Mouse (Mus musculus): Measurements from ENCODE around the gene Gba. TPM values are rescaled to one million over a fixed set of nuclear protein-coding genes. Genes with fewer than 3 reads are reported as not detected.
A peak's percentile ranks its signal among the peaks of the same experiment; 100 is the strongest.

Gba gene
- polyA plus RNA-seq, 1 experiment from 2014 or later, result 47.9 TPM

DNA sequence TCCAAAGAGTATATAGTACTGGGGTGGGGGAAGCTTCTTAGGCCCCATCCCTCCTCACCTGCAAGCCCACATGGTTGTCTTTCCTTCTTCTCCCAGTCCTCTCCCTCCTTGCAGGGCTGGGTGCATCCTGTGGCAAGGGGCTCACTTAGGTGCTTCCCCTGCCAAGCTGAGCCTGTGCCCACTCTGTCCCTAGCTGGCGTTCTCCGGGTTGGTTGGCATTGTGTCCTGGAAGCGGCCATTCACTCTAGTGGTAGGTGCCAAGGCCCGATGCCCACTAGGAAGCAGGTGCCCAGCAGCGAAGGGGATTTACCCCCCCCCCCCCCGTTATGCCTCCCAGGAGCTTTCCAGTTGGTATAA, 18.8 kb upstream of the Gba start:
- peak overlapping the region; percentile 97 for H3K4me2 ChIP-seq
- peak overlapping the region; percentile 94 for H3K9ac ChIP-seq (replicated peaks)
- H3K27ac ChIP-seq (replicated peaks), result peak overlapping the region; percentile 95
- 58% methylated on average over 6 of the region's 6 CpGs for WGBS
- H3K9me3 ChIP-seq (replicated peaks), result no peaks in the 10 kb centered on the region
- peaks cover 37% of the 10 kb centered on the region for H3K4me1 ChIP-seq
- peak overlapping the region; percentile 62 for H3K4me3 ChIP-seq (replicated peaks)
- H3K27me3 ChIP-seq (replicated peaks), result no peaks in the 10 kb centered on the region
- peaks cover 53% of the 10 kb centered on the region for H3K36me3 ChIP-seq
- ATAC-seq (ENCODE audit: low FRiP score), result no peak; the same call in 1 of the 2 replicates

DNA sequence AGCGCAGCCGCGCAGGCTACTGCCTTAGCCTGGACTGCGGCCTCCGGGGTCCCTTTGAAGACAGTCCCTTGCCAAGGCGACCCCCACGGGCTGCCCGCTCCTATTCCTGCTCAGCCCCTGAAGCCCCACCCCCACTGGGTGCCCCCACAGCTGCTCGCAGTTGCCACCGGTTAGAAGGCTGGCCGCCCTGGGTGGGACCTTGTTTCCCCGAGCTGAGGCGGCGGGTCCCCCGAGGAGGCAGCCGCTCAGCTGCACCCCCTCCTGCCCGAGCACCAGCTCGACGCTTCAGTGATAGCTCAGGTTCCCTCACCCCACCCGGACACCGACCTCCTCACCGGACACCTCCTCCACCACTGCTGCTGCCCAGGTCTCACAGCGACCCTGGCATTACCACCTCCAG, 15.5 kb upstream of the Gba start:
- 50% methylated on average over 23 of the region's 23 CpGs for WGBS
- no peak overlapping the region for H3K9ac ChIP-seq (replicated peaks)
- no peak overlapping the region for H3K4me2 ChIP-seq
- H3K9me3 ChIP-seq (replicated peaks), result no peaks in the 10 kb centered on the region
- peaks cover 22% of the 10 kb centered on the region for H3K36me3 ChIP-seq
- H3K4me3 ChIP-seq (replicated peaks), result no peak overlapping the region
- no peak overlapping the region for H3K27ac ChIP-seq (replicated peaks)
- H3K27me3 ChIP-seq (replicated peaks), result no peaks in the 10 kb centered on the region
- peaks cover 30% of the 10 kb centered on the region for H3K4me1 ChIP-seq
- no peak for ATAC-seq (ENCODE audit: low FRiP score)

DNA sequence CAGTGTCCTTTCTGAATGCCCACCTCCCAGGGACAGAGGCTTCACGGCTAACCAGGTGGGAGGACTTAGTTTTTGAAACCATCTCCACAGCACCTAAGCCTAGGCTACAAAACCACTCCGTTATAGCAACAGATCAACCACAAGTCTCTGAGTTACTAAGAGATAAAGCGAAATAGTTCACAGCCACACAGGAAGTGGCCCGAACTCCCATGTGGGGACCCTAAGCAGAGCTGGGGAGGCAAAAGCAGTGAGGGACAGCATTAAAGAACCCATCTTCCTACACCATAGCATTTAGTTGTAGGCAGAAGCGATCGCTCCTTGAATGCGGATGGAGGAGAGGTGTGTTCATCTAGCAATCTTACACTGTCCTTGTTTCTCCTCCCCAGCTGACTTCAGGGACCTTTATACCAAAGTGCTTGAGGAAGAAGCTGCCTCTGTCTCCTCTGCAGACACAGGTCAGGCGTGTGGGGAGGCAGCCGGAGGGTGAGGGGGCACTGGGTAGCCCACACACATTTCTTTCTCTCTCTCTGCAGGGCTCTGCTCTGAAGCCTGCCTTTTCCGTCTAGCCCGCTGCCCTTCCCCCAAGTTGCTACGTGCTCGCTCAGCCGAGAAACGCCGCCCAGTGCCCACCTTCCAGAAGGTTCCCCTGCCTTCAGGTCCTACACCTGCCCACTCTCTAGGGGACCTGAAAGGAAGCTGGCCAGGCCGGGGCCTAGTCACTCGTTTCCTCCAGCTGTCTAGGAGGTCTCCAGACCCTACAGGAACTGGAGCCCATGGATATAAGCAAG, 14.8 kb upstream of the Gba start:
- H3K9ac ChIP-seq (replicated peaks), result no peak overlapping the region
- H3K36me3 ChIP-seq, result peaks cover 20% of the 10 kb centered on the region

DNA sequence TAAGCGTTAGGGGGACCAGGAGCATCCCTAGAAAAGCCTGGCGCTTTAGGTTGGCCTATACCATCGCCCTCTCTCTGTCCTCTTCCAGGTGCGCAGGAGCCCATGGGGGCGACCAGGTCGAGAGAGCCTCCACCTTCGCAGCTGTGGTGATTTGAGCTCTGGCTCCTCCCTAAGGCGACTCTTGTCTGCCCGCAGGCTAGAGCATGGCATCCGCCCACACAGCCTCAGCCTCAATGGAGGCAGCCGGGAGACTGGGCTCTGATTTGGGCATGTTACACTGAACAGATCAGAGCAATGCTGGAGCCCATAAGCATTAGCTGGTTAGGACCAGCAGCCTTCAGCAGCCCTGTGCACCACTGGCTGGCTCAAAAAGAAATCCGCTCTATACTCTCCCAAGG, 14.3 kb upstream of the Gba start:
- ATAC-seq (ENCODE audit: low FRiP score), result no peak
- 74% methylated on average over 12 of the region's 12 CpGs for WGBS

More for the DNA sequence above, 14.8 kb upstream of the Gba start:
- H3K4me2 ChIP-seq, result no peak overlapping the region
- ATAC-seq (ENCODE audit: low FRiP score), result no peak
- no peaks in the 10 kb centered on the region for H3K9me3 ChIP-seq (replicated peaks)
- H3K4me1 ChIP-seq, result peaks cover 25% of the 10 kb centered on the region
- H3K27ac ChIP-seq (replicated peaks), result no peak overlapping the region
- 73% methylated on average over 18 of the region's 18 CpGs for WGBS
- H3K4me3 ChIP-seq (replicated peaks), result no peak overlapping the region
- no peaks in the 10 kb centered on the region for H3K27me3 ChIP-seq (replicated peaks)

DNA sequence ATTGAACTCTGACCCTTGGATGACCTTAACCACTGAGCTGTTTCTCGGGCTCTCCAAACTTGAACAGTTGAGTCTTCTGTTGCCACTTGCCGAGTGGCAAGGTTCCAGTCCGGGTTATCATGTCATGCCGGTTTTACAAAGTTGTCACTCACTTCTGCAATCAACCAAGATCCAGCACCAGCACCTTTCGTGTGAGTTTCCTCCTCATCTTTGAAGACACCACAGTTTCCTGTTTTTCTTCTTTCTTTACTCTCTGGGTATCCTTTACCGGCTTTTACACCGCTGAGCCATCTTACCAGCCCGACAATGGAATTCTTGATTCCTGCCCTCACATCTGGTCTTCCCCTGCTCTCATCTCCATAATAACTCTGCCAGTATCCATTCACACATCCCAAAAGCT, 12.3 kb upstream of the Gba start:
- WGBS, result 87% methylated on average over 8 of the region's 8 CpGs
- Histone ChIP-seq H3K4me1 (peaks cover 4% of the 10 kb centered on the region), H3K4me3 (replicated peaks) (no peak overlapping the region), H3K36me3 (peaks cover 20% of the 10 kb centered on the region), H3K4me2 (no peak overlapping the region), H3K9me3 (replicated peaks) (no peaks in the 10 kb centered on the region), H3K27me3 (replicated peaks) (no peaks in the 10 kb centered on the region), H3K27ac (replicated peaks) (no peak overlapping the region), H3K9ac (replicated peaks) (no peak overlapping the region)
- ATAC-seq (ENCODE audit: low FRiP score), result no peak

More for the DNA sequence above, 14.3 kb upstream of the Gba start:
- Histone ChIP-seq H3K9ac (replicated peaks) (no peak overlapping the region), H3K36me3 (peaks cover 20% of the 10 kb centered on the region), H3K4me1 (peaks cover 22% of the 10 kb centered on the region), H3K27me3 (replicated peaks) (no peaks in the 10 kb centered on the region), H3K9me3 (replicated peaks) (no peaks in the 10 kb centered on the region), H3K4me2 (no peak overlapping the region), H3K27ac (replicated peaks) (no peak overlapping the region), H3K4me3 (replicated peaks) (no peak overlapping the region)

DNA sequence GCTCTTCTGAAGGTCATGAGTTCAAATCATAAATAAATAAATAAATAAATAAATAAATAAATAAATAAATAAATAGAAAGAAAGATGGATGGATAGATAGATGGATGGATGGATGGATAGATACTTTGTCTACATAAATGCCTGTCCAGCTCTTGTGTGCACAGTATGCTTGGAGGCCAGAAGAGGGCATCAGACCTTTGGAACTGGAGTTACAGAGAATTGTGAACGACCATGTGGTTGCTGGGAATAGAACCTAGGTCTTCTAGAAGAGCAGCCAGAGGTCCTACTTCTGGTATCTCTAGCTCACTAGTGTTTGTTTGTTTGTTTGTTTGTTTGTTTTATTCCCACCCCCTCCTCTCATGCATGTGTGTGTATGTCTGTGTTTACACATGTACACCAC, 9.4 kb upstream of the Gba start:
- H3K9ac ChIP-seq (replicated peaks), result no peak overlapping the region
- H3K27ac ChIP-seq (replicated peaks), result no peak overlapping the region
- H3K4me1 ChIP-seq, result peaks cover 11% of the 10 kb centered on the region
- H3K4me2 ChIP-seq, result no peak overlapping the region
- no peaks in the 10 kb centered on the region for H3K9me3 ChIP-seq (replicated peaks)
- no peaks in the 10 kb centered on the region for H3K27me3 ChIP-seq (replicated peaks)
- H3K36me3 ChIP-seq, result peaks cover 7% of the 10 kb centered on the region
- WGBS, result 80% methylated on average over 1 of the region's 1 CpGs
- ATAC-seq (ENCODE audit: low FRiP score), result no peak
- H3K4me3 ChIP-seq (replicated peaks), result no peak overlapping the region

DNA sequence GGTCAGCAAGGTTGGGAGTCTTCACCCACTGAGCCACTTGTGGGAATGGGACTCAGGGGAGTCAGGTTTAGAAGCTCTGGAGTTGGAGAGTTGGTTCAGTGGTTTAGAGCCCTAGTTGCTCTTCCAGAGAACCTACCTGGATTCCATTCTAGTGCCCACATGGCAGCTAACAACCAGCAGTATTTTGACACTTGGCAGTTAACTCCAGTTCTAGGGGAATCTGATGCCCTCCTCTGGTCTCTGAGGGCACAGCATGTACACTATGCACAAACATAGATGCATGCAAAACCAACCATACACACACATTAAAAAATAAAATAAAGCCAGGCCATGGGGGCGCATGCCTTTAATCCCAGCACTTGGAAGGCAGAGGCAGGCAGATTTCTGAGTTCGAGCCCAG, 8.9 kb upstream of the Gba start:
- no peaks in the 10 kb centered on the region for H3K27me3 ChIP-seq (replicated peaks)
- no peak overlapping the region for H3K27ac ChIP-seq (replicated peaks)
- no peak overlapping the region for H3K4me3 ChIP-seq (replicated peaks)
- peaks cover 2% of the 10 kb centered on the region; the same call in 1 of the 2 replicates for H3K36me3 ChIP-seq
- H3K4me1 ChIP-seq, result peaks cover 11% of the 10 kb centered on the region
- ATAC-seq (ENCODE audit: low FRiP score), result no peak
- no peak overlapping the region for H3K4me2 ChIP-seq
- 95% methylated on average over 2 of the region's 2 CpGs for WGBS
- no peaks in the 10 kb centered on the region for H3K9me3 ChIP-seq (replicated peaks)
- no peak overlapping the region for H3K9ac ChIP-seq (replicated peaks)

DNA sequence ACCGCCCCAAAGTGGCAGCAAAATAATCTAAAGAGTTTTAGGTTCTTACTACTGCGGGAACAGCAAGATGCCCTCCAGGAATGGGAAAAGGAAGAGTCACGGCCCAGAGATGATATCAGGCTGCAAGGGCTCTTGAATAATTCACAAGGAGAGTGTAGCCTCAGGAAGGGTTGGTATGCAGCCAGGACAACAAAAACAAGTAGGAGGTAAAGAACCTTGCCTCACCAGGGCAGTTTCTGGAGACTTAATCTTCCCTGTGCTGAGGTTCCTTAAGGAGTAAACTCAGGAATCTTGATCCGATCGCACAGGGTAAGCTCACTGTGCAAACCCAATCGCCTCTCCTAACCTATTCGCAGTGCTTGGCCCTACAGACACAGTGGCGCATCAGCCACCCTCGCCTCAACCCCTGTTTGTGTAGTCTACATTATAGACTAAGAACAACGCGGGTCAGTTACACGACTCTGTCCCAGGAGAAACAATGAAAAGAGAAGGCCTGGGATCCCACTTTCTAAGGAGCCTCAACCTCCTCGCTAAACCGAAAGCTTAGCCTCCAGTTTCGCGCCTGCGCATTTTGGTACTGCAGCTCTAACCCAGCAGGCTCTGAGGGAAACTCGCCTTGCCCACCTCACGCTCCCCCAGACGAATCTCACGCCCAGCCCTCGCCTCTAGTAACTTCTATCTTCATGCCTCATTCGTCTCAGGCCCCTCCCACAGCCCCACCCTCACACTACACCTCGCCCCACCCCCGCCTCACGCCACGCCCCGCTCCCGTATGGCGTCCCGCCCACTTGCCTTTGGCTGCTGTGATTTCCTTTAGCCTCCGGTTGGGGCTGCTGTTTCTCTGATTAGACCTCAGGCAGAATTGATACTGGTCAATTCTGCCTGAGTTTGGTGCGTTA, 6.5 kb upstream of the Gba start:
- 9% methylated on average over 33 of the region's 33 CpGs for WGBS
- peak overlapping the region; percentile 55 for H3K9ac ChIP-seq (replicated peaks)
- peak overlapping the region; percentile 80 for H3K27ac ChIP-seq (replicated peaks)
- no peaks in the 10 kb centered on the region for H3K9me3 ChIP-seq (replicated peaks)
- ATAC-seq (ENCODE audit: low FRiP score), result peak; percentile 95
- peak overlapping the region; percentile 66 for H3K4me2 ChIP-seq
- peaks cover 11% of the 10 kb centered on the region for H3K4me1 ChIP-seq
- H3K4me3 ChIP-seq (replicated peaks), result peak overlapping the region; percentile 44
- no peaks in the 10 kb centered on the region for H3K27me3 ChIP-seq (replicated peaks)
- H3K36me3 ChIP-seq, result no peaks in the 10 kb centered on the region

DNA sequence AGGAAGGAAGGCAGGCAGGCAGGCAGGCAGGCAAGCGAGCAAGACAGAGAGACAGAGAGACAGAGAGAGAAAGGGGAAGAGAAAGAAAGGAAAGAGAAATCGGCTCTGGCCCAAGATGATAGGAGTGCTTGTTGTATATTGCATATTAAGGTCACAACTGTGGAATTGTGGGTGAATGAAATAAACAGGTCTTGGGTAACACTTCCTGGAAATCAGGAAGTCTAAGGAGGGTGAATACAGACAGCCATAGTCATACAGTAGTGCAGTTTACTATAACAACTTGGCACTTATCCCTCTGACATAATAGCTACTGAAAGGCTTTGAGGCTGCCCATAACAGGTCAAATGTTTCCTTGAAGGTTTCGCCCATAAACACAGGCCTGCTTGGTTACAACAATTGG, 2.9 kb upstream of the Gba start:
- Histone ChIP-seq H3K4me3 (replicated peaks) (no peak overlapping the region), H3K27me3 (replicated peaks) (no peaks in the 10 kb centered on the region), H3K4me2 (no peak overlapping the region), H3K9ac (replicated peaks) (no peak overlapping the region), H3K36me3 (peaks cover 4% of the 10 kb centered on the region; the same call in 1 of the 2 replicates), H3K27ac (replicated peaks) (no peak overlapping the region), H3K9me3 (replicated peaks) (no peaks in the 10 kb centered on the region), H3K4me1 (peaks cover 22% of the 10 kb centered on the region)
- WGBS, result 85% methylated on average over 3 of the region's 3 CpGs
- ATAC-seq (ENCODE audit: low FRiP score), result no peak

DNA sequence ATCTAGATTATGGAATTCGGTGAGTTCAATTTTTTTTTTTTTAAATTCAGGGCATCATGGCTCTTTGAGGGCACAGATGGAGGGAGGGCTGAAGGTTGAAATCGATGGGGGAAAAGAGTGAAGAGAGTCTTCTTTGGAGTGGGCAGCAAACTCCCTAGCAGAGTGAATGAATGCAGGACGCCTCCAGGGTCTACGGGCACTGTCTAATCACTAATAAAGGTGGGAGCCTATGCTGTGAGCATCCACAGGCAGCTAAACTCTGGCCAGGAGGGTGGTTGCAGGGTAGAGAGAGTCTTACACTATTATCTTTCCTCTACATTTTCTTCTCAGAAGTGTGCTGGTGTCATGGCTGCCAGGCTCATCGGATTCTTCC, 400 bp downstream of the Gba start:
- WGBS, result 46% methylated on average over 5 of the region's 5 CpGs
- peaks cover 34% of the 10 kb centered on the region for H3K36me3 ChIP-seq
- H3K9ac ChIP-seq (replicated peaks), result peak overlapping the region; percentile 63
- no peaks in the 10 kb centered on the region for H3K27me3 ChIP-seq (replicated peaks)
- peak; percentile 48 for ATAC-seq (ENCODE audit: low FRiP score)
- H3K9me3 ChIP-seq (replicated peaks), result no peaks in the 10 kb centered on the region
- peaks cover 11% of the 10 kb centered on the region for H3K4me1 ChIP-seq
- peak overlapping the region; percentile 66 for H3K27ac ChIP-seq (replicated peaks)
- peak overlapping the region; percentile 77 for H3K4me2 ChIP-seq
- peak overlapping the region; percentile 62 for H3K4me3 ChIP-seq (replicated peaks)

DNA sequence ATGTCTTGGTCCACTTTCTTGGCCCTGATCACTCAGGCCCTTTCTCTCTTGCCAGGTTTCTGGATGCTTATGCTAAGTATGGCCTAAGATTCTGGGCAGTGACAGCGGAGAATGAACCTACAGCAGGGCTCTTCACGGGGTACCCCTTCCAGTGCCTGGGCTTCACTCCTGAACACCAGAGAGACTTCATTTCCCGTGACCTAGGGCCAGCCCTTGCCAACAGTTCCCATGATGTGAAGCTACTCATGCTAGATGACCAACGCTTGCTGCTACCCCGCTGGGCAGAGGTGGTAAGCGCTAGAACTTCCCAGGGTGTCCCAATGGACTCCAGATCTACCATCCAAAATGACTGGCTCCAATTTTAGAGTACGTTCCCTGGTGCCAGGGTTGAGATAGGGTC, 3.4 kb downstream of the Gba start:
- Histone ChIP-seq H3K27ac (replicated peaks) (no peak overlapping the region), H3K36me3 (peaks cover 63% of the 10 kb centered on the region), H3K9ac (replicated peaks) (no peak overlapping the region), H3K9me3 (replicated peaks) (no peaks in the 10 kb centered on the region), H3K4me1 (peaks cover 17% of the 10 kb centered on the region), H3K4me2 (no peak overlapping the region), H3K4me3 (replicated peaks) (no peak overlapping the region), H3K27me3 (replicated peaks) (no peaks in the 10 kb centered on the region)
- WGBS, result 94% methylated on average over 7 of the region's 7 CpGs
- no peak for ATAC-seq (ENCODE audit: low FRiP score)

DNA sequence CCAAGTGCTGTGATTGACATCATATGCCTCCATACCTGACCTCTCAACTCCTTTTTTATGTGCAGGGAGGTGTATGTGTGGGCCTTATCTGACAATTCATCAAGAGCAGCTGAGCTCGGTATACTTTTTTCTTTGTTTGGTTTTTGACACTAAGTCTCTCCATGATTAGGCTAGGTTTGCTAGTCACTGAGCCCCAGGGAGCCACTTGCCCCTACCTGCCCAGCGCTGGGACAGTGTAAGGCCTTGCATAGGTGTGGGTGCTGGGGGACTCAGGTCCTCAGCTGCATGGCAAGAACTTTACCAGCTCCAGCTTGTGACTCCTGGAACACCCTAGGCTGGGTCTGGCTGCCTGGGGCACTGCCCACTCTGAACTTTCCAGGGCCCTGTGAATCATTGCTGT, 4.0 kb downstream of the Gba start:
- H3K9me3 ChIP-seq (replicated peaks), result no peaks in the 10 kb centered on the region
- WGBS, result 95% methylated on average over 2 of the region's 2 CpGs
- H3K27me3 ChIP-seq (replicated peaks), result no peaks in the 10 kb centered on the region
- H3K4me1 ChIP-seq, result peaks cover 21% of the 10 kb centered on the region
- H3K4me3 ChIP-seq (replicated peaks), result no peak overlapping the region
- no peak for ATAC-seq (ENCODE audit: low FRiP score)
- H3K9ac ChIP-seq (replicated peaks), result no peak overlapping the region
- H3K4me2 ChIP-seq, result no peak overlapping the region
- no peak overlapping the region for H3K27ac ChIP-seq (replicated peaks)
- H3K36me3 ChIP-seq, result peaks cover 64% of the 10 kb centered on the region
